Mouse (Mus musculus): ENCODE data around the gene Acot11. TPM values are rescaled to one million over a fixed set of nuclear protein-coding genes. Genes with fewer than 3 reads are reported as not detected.
"Not testable (repeated sequence)": the region's sequence is repeated elsewhere in the genome, so short reads cannot be mapped to it uniquely, and the experiment has no call there.

Acot11 gene
- polyA plus RNA-seq, 1 experiment from 2014 or later: 5.0 TPM

- WGBS: 73% methylated on average over 3 of the region's 3 CpGs
Measured at GRCm38 (mm10) chr4:106737904-106738303, 66.9 kb downstream of the Acot11 start.

DNA sequence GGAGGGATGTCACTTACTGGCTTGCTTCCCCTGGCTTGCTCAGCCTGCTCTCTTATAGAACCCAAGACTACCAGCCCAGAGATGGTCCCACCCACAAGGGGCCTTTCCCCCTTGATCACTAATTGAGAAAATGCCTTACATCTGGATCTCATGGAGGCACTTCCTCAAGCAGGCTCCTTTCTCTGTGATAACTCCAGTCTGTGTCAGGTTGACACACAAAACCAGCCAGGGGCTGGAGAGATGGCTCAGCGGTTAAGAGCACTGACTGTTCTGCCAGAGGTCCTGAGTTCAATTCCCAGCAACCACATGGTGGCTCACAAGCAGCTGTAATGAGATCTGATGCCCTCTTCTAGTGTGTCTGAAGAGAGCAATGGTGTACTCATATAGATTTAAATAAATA, 67.9 kb downstream of the Acot11 start:
- not testable (repeated sequence) for H3K9me3 ChIP-seq (ENCODE audit: control insufficient read depth, low read length); H3K36me3 ChIP-seq (ENCODE audit: control insufficient read depth, insufficient read depth, low read length); H3K27me3 ChIP-seq (ENCODE audit: control insufficient read depth, insufficient read depth, low read length); ATAC-seq (ENCODE audit: insufficient number of reproducible peaks, insufficient read depth, low FRiP score, low read depth); H3K9ac ChIP-seq (ENCODE audit: low read length); H3K4me3 ChIP-seq (ENCODE audit: control insufficient read depth in 1 of 2, insufficient read depth in 1 of 2, low read depth in 1 of 2, low read length in 2 of 2); H3K4me2 ChIP-seq (ENCODE audit: low read length); H3K4me1 ChIP-seq (ENCODE audit: control insufficient read depth in 2 of 2, insufficient read depth in 2 of 2, low read length in 2 of 2); H3K27ac ChIP-seq (replicated peaks in 1 of 2; ENCODE audit: control insufficient read depth in 1 of 2, insufficient read depth in 1 of 2, low read depth in 2 of 2, low read length in 2 of 2)
- 85% methylated on average over 1 of the region's 1 CpGs for WGBS

More at GRCm38 (mm10) chr4:106737904-106738303, 66.9 kb downstream of the Acot11 start:
- Histone ChIP-seq H3K36me3 (ENCODE audit: control insufficient read depth, insufficient read depth, low read length) (no peaks in the 10 kb centered on the region), H3K27ac (replicated peaks in 1 of 2; ENCODE audit: control insufficient read depth in 1 of 2, insufficient read depth in 1 of 2, low read depth in 2 of 2, low read length in 2 of 2) (no peak overlapping the region), H3K4me3 (ENCODE audit: control insufficient read depth in 1 of 2, insufficient read depth in 1 of 2, low read depth in 1 of 2, low read length in 2 of 2) (no peak overlapping the region), H3K4me2 (ENCODE audit: low read length) (no peak overlapping the region), H3K9ac (ENCODE audit: low read length) (no peak overlapping the region), H3K9me3 (ENCODE audit: control insufficient read depth, low read length) (no peaks in the 10 kb centered on the region), H3K27me3 (ENCODE audit: control insufficient read depth, insufficient read depth, low read length) (no peaks in the 10 kb centered on the region), H3K4me1 (ENCODE audit: control insufficient read depth in 2 of 2, insufficient read depth in 2 of 2, low read length in 2 of 2) (no peaks in the 10 kb centered on the region)
- ATAC-seq (ENCODE audit: insufficient number of reproducible peaks, insufficient read depth, low FRiP score, low read depth): no peak

- Histone ChIP-seq H3K4me2 (ENCODE audit: low read length) (no peak within 1 kb of the TSS), H3K9ac (ENCODE audit: low read length) (no peak within 1 kb of the TSS), H3K9me3 (ENCODE audit: control insufficient read depth, low read length) (no peaks in the 10 kb centered on the region), H3K4me1 (ENCODE audit: control insufficient read depth in 2 of 2, insufficient read depth in 2 of 2, low read length in 2 of 2) (no peaks in the 10 kb centered on the region), H3K27ac (replicated peaks in 1 of 2; ENCODE audit: control insufficient read depth in 1 of 2, insufficient read depth in 1 of 2, low read depth in 2 of 2, low read length in 2 of 2) (no peak within 1 kb of the TSS), H3K4me3 (ENCODE audit: control insufficient read depth in 1 of 2, insufficient read depth in 1 of 2, low read depth in 1 of 2, low read length in 2 of 2) (no peak within 1 kb of the TSS), H3K27me3 (ENCODE audit: control insufficient read depth, insufficient read depth, low read length) (no peaks in the 10 kb centered on the region), H3K36me3 (ENCODE audit: control insufficient read depth, insufficient read depth, low read length) (no peaks in the 10 kb centered on the region)
- no peak for ATAC-seq (ENCODE audit: insufficient number of reproducible peaks, insufficient read depth, low FRiP score, low read depth)
- 24% methylated on average over 4 of the region's 4 CpGs for whole genome bisulfite sequencing
Measured at GRCm38 (mm10) chr4:106733636-106734035, 71.2 kb downstream of the Acot11 start, which contains the start of gene Fam151a. Gene Fam151a (plus strand): TSS chr4:106733889.

DNA sequence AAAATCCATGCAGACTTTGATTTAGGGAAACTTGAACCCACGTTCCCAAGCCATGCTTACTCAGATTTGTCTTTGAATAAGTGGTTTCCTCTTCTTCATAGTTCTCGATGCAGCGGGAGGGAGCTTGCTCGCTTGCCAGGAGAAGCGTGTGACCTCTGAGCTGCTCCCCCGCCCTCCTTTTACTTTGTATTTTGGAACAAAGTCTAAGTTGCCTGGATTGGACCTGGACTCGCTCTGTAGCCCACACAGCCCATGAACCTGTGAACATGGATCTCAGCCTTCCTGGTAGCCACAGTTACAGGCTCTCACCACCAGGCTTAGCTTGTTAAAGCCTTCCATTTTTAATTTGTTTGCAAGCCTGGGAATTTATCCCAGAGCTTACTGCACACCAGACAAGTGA, 74.0 kb downstream of the Acot11 start, which contains the start of gene Mroh7:
Gene Mroh7 (minus strand): TSS at position 112 of the 400 bp plus-strand sequence.
- no peaks in the 10 kb centered on the region; the same call in 1 of the 2 replicates for H3K27me3 ChIP-seq (ENCODE audit: control insufficient read depth, insufficient read depth, low read length)
- H3K9ac ChIP-seq (ENCODE audit: low read length): no peak within 1 kb of the TSS
- H3K4me3 ChIP-seq (ENCODE audit: control insufficient read depth in 1 of 2, insufficient read depth in 1 of 2, low read depth in 1 of 2, low read length in 2 of 2): no peak within 1 kb of the TSS
- no peak for ATAC-seq (ENCODE audit: insufficient number of reproducible peaks, insufficient read depth, low FRiP score, low read depth)
- 78% methylated on average over 7 of the region's 7 CpGs for WGBS
- H3K4me1 ChIP-seq (ENCODE audit: control insufficient read depth in 2 of 2, insufficient read depth in 2 of 2, low read length in 2 of 2): no peaks in the 10 kb centered on the region
- no peaks in the 10 kb centered on the region for H3K36me3 ChIP-seq (ENCODE audit: control insufficient read depth, insufficient read depth, low read length)
- no peak within 1 kb of the TSS for H3K27ac ChIP-seq (replicated peaks in 1 of 2; ENCODE audit: control insufficient read depth in 1 of 2, insufficient read depth in 1 of 2, low read depth in 2 of 2, low read length in 2 of 2)
- no peaks in the 10 kb centered on the region for H3K9me3 ChIP-seq (ENCODE audit: control insufficient read depth, low read length)
- H3K4me2 ChIP-seq (ENCODE audit: low read length): no peak within 1 kb of the TSS

DNA sequence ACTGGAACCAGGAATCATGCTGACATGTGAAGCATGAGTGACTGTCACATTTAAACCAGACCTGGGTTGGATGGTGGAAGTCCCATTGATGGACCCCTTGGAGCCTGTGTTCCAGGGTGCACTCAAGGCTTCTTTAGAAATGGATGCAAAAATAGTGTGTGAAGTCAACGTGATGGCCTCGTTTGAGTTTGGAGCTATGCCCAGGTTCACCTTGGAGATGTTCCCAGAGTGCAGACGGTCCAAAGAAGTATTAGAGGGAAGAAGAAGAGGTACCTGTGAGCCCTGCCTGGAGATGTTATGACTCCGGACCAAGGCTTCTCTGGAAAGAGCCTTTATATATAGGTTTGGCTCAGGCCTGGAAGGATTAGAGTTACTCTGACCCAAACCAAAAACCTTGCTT, 84.2 kb downstream of the Acot11 start:
- H3K4me1 ChIP-seq (ENCODE audit: control insufficient read depth in 2 of 2, insufficient read depth in 2 of 2, low read length in 2 of 2): no peaks in the 10 kb centered on the region
- WGBS: 73% methylated on average over 4 of the region's 4 CpGs
- H3K4me2 ChIP-seq (ENCODE audit: low read length): no peak overlapping the region
- no peak overlapping the region for H3K27ac ChIP-seq (replicated peaks in 1 of 2; ENCODE audit: control insufficient read depth in 1 of 2, insufficient read depth in 1 of 2, low read depth in 2 of 2, low read length in 2 of 2)
- no peaks in the 10 kb centered on the region for H3K9me3 ChIP-seq (ENCODE audit: control insufficient read depth, low read length)
- H3K27me3 ChIP-seq (ENCODE audit: control insufficient read depth, insufficient read depth, low read length): peaks cover 4% of the 10 kb centered on the region
- H3K4me3 ChIP-seq (ENCODE audit: control insufficient read depth in 1 of 2, insufficient read depth in 1 of 2, low read depth in 1 of 2, low read length in 2 of 2): no peak overlapping the region
- H3K9ac ChIP-seq (ENCODE audit: low read length): no peak overlapping the region
- ATAC-seq (ENCODE audit: insufficient number of reproducible peaks, insufficient read depth, low FRiP score, low read depth): no peak
- H3K36me3 ChIP-seq (ENCODE audit: control insufficient read depth, insufficient read depth, low read length): no peaks in the 10 kb centered on the region

- no peak overlapping the region for H3K4me3 ChIP-seq (ENCODE audit: control insufficient read depth in 1 of 2, insufficient read depth in 1 of 2, low read depth in 1 of 2, low read length in 2 of 2)
- no peak overlapping the region for H3K4me2 ChIP-seq (ENCODE audit: low read length)
- H3K9ac ChIP-seq (ENCODE audit: low read length): no peak overlapping the region
- H3K27ac ChIP-seq (replicated peaks in 1 of 2; ENCODE audit: control insufficient read depth in 1 of 2, insufficient read depth in 1 of 2, low read depth in 2 of 2, low read length in 2 of 2): no peak overlapping the region
- H3K36me3 ChIP-seq (ENCODE audit: control insufficient read depth, insufficient read depth, low read length): no peaks in the 10 kb centered on the region
- 75% methylated on average over 6 of the region's 6 CpGs for WGBS
- H3K9me3 ChIP-seq (ENCODE audit: control insufficient read depth, low read length): 0 out of 2 replicates have a peak, but pooled peaks cover 2% of the 10 kb centered on the region
- H3K4me1 ChIP-seq (ENCODE audit: control insufficient read depth in 2 of 2, insufficient read depth in 2 of 2, low read length in 2 of 2): no peaks in the 10 kb centered on the region
- peaks cover 8% of the 10 kb centered on the region for H3K27me3 ChIP-seq (ENCODE audit: control insufficient read depth, insufficient read depth, low read length)
- ATAC-seq (ENCODE audit: insufficient number of reproducible peaks, insufficient read depth, low FRiP score, low read depth): no peak
Measured at GRCm38 (mm10) chr4:106713622-106714021, 91.2 kb downstream of the Acot11 start.

DNA sequence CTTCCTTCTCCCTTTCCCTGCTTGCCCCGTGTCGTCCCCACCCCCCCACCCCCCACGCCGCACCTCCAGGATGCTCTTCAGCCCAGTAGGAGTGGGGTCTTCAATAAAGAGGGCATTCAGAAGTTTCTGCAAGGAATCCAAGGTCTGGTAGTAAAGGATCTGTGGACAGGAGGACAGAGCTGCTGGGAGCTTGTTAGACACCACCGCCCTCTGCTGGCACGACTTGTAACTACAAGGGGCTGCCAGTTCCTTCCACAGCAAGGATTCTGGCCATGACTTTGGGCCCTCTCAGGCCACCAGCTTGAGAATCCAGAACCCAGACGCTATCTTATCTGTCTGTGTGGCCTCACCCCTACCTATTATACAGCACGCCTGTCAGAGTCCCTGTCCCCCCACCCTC, 96.4 kb downstream of the Acot11 start:
- Histone ChIP-seq H3K9ac (ENCODE audit: low read length) (no peak overlapping the region), H3K36me3 (ENCODE audit: control insufficient read depth, insufficient read depth, low read length) (no peaks in the 10 kb centered on the region), H3K4me3 (ENCODE audit: control insufficient read depth in 1 of 2, insufficient read depth in 1 of 2, low read depth in 1 of 2, low read length in 2 of 2) (no peak overlapping the region), H3K27me3 (ENCODE audit: control insufficient read depth, insufficient read depth, low read length) (0 out of 2 replicates have a peak, but pooled peaks cover 4% of the 10 kb centered on the region), H3K9me3 (ENCODE audit: control insufficient read depth, low read length) (no peaks in the 10 kb centered on the region), H3K27ac (replicated peaks in 1 of 2; ENCODE audit: control insufficient read depth in 1 of 2, insufficient read depth in 1 of 2, low read depth in 2 of 2, low read length in 2 of 2) (no peak overlapping the region; a peak in 1 of 4 replicates), H3K4me2 (ENCODE audit: low read length) (peak overlapping the region; percentile 56), H3K4me1 (ENCODE audit: control insufficient read depth in 2 of 2, insufficient read depth in 2 of 2, low read length in 2 of 2) (peaks cover 6% of the 10 kb centered on the region in 2 experiments; a peak in 2 of 4 replicates)
- ATAC-seq (ENCODE audit: insufficient number of reproducible peaks, insufficient read depth, low FRiP score, low read depth): no peak
- WGBS: 0% methylated on average over 8 of the region's 8 CpGs

- Histone ChIP-seq H3K4me3 (ENCODE audit: control insufficient read depth in 1 of 2, insufficient read depth in 1 of 2, low read depth in 1 of 2, low read length in 2 of 2) (no peak overlapping the region), H3K9ac (ENCODE audit: low read length) (no peak overlapping the region), H3K36me3 (ENCODE audit: control insufficient read depth, insufficient read depth, low read length) (no peaks in the 10 kb centered on the region), H3K4me2 (ENCODE audit: low read length) (peak overlapping the region; percentile 56), H3K27ac (replicated peaks in 1 of 2; ENCODE audit: control insufficient read depth in 1 of 2, insufficient read depth in 1 of 2, low read depth in 2 of 2, low read length in 2 of 2) (no peak overlapping the region; a peak in 1 of 4 replicates), H3K9me3 (ENCODE audit: control insufficient read depth, low read length) (no peaks in the 10 kb centered on the region), H3K27me3 (ENCODE audit: control insufficient read depth, insufficient read depth, low read length) (peaks cover 6% of the 10 kb centered on the region), H3K4me1 (ENCODE audit: control insufficient read depth in 2 of 2, insufficient read depth in 2 of 2, low read length in 2 of 2) (peaks cover 6% of the 10 kb centered on the region in 2 experiments; a peak in 2 of 4 replicates)
- ATAC-seq (ENCODE audit: insufficient number of reproducible peaks, insufficient read depth, low FRiP score, low read depth): no peak
- 37% methylated on average over 5 of the region's 5 CpGs for WGBS
Measured at GRCm38 (mm10) chr4:106707957-106708356, 96.8 kb downstream of the Acot11 start.

Measured in heart, embryonic 14.5 days (tissue).